Mouse (Mus musculus) G1E (cell line): ENCODE data around the gene 1700086D15Rik.

Experiments
- CTCF ChIP-seq: IDR thresholded peaks from 2 replicates; pipeline ENCODE4 v1.5.1; 2012; ENCODE audit warnings: low read depth, low read length, inconsistent platforms, mixed read lengths
- POLR2AphosphoS5 ChIP-seq: IDR thresholded peaks from 2 replicates; pipeline ENCODE4 v1.6.1; 2012; ENCODE audit warnings: low read depth, low read length, inconsistent platforms; ENCODE audit not compliant: insufficient replicate concordance

DNA sequence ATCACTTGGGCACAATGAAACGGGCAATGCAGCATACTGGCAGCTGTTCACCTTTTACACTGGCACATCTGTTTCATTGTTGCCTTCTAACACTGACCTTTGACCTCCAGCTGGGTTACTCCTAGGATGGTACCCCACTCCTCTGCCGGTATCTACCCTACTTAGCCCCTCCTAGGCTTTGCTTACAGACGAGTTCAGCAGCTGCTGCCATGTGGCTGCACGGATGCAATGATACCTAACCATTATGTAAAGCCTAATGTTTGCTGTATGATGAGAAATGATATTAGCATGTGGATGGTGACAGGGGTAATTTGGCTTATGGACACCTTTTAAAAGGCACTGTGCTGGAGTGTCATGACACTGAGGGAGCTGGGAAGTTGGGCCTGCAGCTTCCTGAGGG is 52.5 kb downstream of the 1700086D15Rik start:
- TF ChIP-seq CTCF (no peak), POLR2AphosphoS5 (no peak)
